Mouse (Mus musculus): ENCODE results near the gene Gm13272. TPM values are rescaled to one million over a fixed set of nuclear protein-coding genes. Genes with fewer than 3 reads are reported as not detected.
A peak's percentile ranks its signal among the peaks of the same experiment; 100 is the strongest.
"Not testable (repeated sequence)": the region's sequence is repeated elsewhere in the genome, so short reads cannot be mapped to it uniquely, and the experiment has no call there.

Gm13272 gene
- total RNA-seq (2021), result not detected

GRCm38 (mm10) chr4:88779550-88779949 is at the start of gene Gm13272:
Gm13272 (plus strand) TSS chr4:88779850.
- DNase-seq (ENCODE audit: extremely low spot score in 1 of 2, low spot score in 2 of 2); intact Hi-C loops (cut with DNase I): not testable (repeated sequence)

- intact Hi-C loops (cut with DNase I), result loop anchor here (5.0 kb wide), 1 partner anchor 41 kb away; no protein-coding TSS in a partner anchor
Observed at GRCm38 (mm10) chr4:88738480-88738879, 41.2 kb upstream of the Gm13272 start.

GRCm38 (mm10) chr4:88739036-88739435 is 40.6 kb upstream of the Gm13272 start:
- intact Hi-C loops (cut with DNase I), result loop anchor here (5.0 kb wide), 1 partner anchor 42 kb away; no protein-coding TSS in a partner anchor
- DNase-seq (ENCODE audit: extremely low spot score in 1 of 2, low spot score in 2 of 2), result no peak

More at GRCm38 (mm10) chr4:88738480-88738879, 41.2 kb upstream of the Gm13272 start:
- peak in 1 of 2 experiments; percentile 57 for DNase-seq (ENCODE audit: extremely low spot score in 1 of 2, low spot score in 2 of 2)

- no peak for DNase-seq (ENCODE audit: extremely low spot score in 1 of 2, low spot score in 2 of 2)
- intact Hi-C loops (cut with DNase I), result no loop called here
Observed at GRCm38 (mm10) chr4:88741426-88741825, 38.2 kb upstream of the Gm13272 start.

GRCm38 (mm10) chr4:88742771-88743371 is 36.8 kb upstream of the Gm13272 start:
- DNase-seq (ENCODE audit: extremely low spot score in 1 of 2, low spot score in 2 of 2), result no peak
- intact Hi-C loops (cut with DNase I), result no loop called here

- intact Hi-C loops (cut with DNase I), result no loop called here
- no peak for DNase-seq (ENCODE audit: extremely low spot score in 1 of 2, low spot score in 2 of 2)
Observed at GRCm38 (mm10) chr4:88744207-88744606, 35.4 kb upstream of the Gm13272 start.

GRCm38 (mm10) chr4:88749926-88750325 is 29.7 kb upstream of the Gm13272 start:
- intact Hi-C loops (cut with DNase I), result no loop called here
- DNase-seq (ENCODE audit: extremely low spot score in 1 of 2, low spot score in 2 of 2), result no peak

GRCm38 (mm10) chr4:88754818-88755340 is 24.8 kb upstream of the Gm13272 start, which contains the start of gene Gm13271:
Gm13271 (plus strand) TSS chr4:88754868.
- DNase-seq (ENCODE audit: extremely low spot score in 1 of 2, low spot score in 2 of 2), result peak; percentile 68 to 75
- intact Hi-C loops (cut with DNase I), result not testable (repeated sequence)

GRCm38 (mm10) chr4:88756581-88757513 is 22.8 kb upstream of the Gm13272 start:
- DNase-seq (ENCODE audit: extremely low spot score in 1 of 2, low spot score in 2 of 2); intact Hi-C loops (cut with DNase I): not testable (repeated sequence)

- intact Hi-C loops (cut with DNase I), result not testable (repeated sequence)
- DNase-seq (ENCODE audit: extremely low spot score in 1 of 2, low spot score in 2 of 2), result peak; percentile 82 to 87
Observed at GRCm38 (mm10) chr4:88757628-88758031, 22.0 kb upstream of the Gm13272 start.

- DNase-seq (ENCODE audit: extremely low spot score in 1 of 2, low spot score in 2 of 2); intact Hi-C loops (cut with DNase I): not testable (repeated sequence)
Observed at GRCm38 (mm10) chr4:88758751-88759150, 20.9 kb upstream of the Gm13272 start.

- DNase-seq (ENCODE audit: extremely low spot score in 1 of 2, low spot score in 2 of 2); intact Hi-C loops (cut with DNase I): not testable (repeated sequence)
Observed at GRCm38 (mm10) chr4:88759610-88760268, 19.9 kb upstream of the Gm13272 start, which contains the start of gene Gm13283. Gm13283 (plus strand) TSS chr4:88760119.

GRCm38 (mm10) chr4:88760431-88760830 is 19.2 kb upstream of the Gm13272 start:
- intact Hi-C loops (cut with DNase I), result not testable (repeated sequence)

GRCm38 (mm10) chr4:88761776-88762175 is 17.9 kb upstream of the Gm13272 start:
- intact Hi-C loops (cut with DNase I), result not testable (repeated sequence)
- DNase-seq (ENCODE audit: extremely low spot score in 1 of 2, low spot score in 2 of 2), result peak; percentile 71 to 80

More at GRCm38 (mm10) chr4:88760431-88760830, 19.2 kb upstream of the Gm13272 start:
- DNase-seq (ENCODE audit: extremely low spot score in 1 of 2, low spot score in 2 of 2), result peak in 1 of 2 experiments; percentile 80

- intact Hi-C loops (cut with DNase I); DNase-seq (ENCODE audit: extremely low spot score in 1 of 2, low spot score in 2 of 2): not testable (repeated sequence)
Observed at GRCm38 (mm10) chr4:88762341-88762740, 17.3 kb upstream of the Gm13272 start.

- peak in 1 of 2 experiments; percentile 61 for DNase-seq (ENCODE audit: extremely low spot score in 1 of 2, low spot score in 2 of 2)
- intact Hi-C loops (cut with DNase I), result not testable (repeated sequence)
Observed at GRCm38 (mm10) chr4:88763384-88764018, 16.1 kb upstream of the Gm13272 start.

- DNase-seq (ENCODE audit: extremely low spot score in 1 of 2, low spot score in 2 of 2); intact Hi-C loops (cut with DNase I): not testable (repeated sequence)
Observed at GRCm38 (mm10) chr4:88773534-88773933, 6.1 kb upstream of the Gm13272 start, which contains the start of gene Gm13290. Gm13290 (plus strand) TSS chr4:88773834.

GRCm38 (mm10) chr4:88776622-88777021 is 3.0 kb upstream of the Gm13272 start, which contains the start of gene Gm13289:
Gm13289 (plus strand) TSS chr4:88776922.
- intact Hi-C loops (cut with DNase I); DNase-seq (ENCODE audit: extremely low spot score in 1 of 2, low spot score in 2 of 2): not testable (repeated sequence)

All from left cerebral cortex, postnatal 10 days (tissue).